Mouse (Mus musculus) R1 (cell line): ENCODE measurements around the gene Cox11.

Experiments used
- DNase-seq: peaks from one replicate; pipeline ENCODE4 v3.0.0-alpha.2; 2018; ENCODE audit warnings: low read depth, low spot score

The Cox11 gene

DNA sequence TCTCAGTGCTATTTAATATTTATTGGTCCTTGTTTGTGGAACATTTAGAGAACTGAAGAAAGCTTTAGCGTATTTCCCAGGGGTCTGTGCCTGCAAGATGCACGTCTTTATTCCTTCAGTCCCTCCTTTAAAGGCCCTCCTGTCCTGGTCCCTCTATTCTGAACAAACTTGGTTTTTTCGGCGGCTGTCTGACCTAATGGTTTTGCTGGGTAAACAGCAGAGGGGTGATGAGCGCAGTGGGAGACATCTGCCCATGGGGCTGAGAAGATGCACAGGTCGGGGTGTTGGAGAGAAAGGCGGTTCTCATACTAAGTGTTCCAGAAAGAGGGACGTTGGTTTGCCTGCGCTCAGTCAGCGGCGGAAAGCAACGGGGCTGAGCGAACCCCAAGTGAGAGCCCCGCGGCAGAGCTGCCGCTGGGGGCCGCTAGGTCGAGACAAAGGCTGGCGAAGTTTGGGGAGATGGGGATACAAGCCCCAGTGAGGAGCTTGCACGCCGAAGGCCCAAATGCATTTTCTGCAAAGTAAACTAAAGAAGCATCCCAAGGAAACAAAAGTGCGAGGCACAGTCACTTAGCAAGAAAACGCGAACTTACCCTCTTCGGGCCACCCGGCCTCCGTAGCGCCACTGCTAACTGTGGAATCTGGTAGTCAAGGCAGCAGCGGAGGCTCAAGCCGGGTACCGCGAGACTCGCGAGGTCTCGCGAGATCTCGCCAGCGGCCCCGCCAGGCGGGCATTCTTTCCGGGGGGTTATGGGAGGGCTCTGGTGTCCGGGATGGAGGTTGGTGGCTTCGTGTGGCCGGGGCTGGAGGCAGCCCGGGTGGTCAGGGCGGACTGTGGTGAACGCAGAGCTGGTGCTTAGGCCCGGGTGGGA, at the start of gene Cox11, which contains the start of gene Stxbp4:
Gene Cox11, plus strand, starts transcription at position 734 of the 872 bp plus-strand sequence.
Gene Stxbp4, minus strand, starts transcription at position 645 of the 872 bp plus-strand sequence.
- DNase-seq: peak; percentile 96

DNA sequence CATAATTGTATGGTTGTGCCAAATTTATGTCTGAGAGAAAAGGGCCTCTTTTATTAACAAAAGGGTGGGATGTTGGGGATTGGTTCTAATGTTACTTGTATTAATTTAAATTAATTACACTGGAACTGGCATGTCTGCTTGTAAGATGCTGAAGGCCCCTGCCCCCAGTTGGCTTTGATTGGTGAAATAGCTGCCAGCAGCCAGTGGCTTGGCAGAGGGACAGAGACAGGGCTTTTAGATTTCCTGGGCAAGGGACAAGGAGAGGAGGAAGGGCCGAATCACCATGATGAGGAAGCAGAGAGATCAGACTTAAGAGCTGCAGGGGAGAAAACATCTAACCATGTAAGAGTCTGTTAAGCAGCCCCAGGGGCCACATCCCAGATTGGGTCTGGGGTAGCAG, 47.0 kb upstream of the Cox11 start:
- DNase-seq: no peak

DNA sequence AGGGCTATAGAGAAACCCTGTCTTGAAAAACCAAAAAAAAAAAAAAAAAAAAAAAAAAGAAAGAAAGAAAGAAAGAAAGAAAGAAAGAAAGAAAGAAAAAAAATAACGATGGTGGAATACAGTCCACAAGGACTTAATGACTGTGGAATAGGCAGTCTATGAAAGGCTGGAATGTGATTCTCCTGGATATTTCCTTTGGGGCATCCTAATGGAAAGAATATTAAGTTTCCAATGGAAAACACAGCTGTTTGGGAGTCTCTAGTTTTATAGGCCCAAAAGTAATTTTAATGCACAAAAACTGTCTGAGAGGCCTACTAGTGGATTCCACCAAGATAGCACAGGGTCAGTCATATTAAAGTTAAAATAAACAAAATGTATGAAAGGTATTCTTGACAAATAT, 42.1 kb upstream of the Cox11 start:
- DNase-seq: no peak

DNA sequence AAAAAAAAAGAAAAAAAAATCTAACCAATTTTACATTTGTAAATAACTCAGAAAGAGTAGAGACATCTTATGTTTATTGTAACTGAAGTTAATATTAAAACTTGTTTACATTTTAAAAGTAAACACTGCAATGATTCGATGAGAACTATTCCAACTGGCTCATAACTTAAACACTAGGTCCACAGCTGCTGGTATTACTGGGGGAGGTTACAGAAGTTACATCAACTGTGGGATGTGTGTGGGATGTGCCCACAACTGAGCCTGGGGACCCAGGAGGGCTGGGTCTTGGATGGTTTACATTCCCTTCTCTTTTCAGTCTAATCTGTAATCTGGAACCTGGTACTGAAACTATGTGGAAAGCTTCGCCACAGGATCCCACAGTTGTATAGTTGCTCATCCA, 34.9 kb upstream of the Cox11 start:
- no peak for DNase-seq

DNA sequence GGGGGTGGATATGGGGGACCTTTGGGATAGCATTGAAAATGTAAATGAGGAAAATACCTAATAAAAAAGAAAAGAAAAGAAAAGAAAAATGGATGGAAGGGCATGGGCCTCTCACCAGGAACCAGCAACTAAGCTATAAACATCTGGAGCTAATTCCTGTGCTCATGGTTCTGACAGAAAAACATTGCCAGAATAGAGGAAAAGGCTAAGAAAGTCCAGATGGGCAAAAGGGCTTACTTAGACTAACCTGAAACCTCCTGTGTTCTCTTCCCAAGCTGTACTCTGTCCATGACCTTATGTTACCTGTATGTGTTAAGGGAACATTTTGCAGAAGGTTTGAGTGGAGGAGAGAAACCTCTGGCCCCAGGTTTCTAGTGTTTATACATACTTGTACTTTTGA, 25.9 kb upstream of the Cox11 start:
- DNase-seq: no peak

DNA sequence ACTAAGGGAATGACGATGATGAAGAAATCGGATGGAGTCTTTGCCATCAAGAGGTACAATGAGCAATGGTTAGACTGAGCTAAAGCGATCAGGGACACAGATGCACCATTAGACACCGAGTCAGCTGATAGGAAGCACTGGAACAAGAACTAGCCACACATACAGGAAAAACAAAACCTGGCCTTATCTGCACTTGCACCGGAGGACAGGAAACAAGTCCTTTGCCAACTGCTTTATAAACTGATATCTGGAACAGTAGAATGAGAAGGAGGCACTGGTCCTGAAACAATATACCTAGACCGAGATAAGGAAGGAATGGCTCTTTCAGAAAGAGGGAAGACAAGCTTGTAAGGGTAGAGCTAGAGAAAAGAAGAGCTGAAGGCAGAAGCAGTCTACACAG, 23.2 kb upstream of the Cox11 start:
- no peak for DNase-seq

DNA sequence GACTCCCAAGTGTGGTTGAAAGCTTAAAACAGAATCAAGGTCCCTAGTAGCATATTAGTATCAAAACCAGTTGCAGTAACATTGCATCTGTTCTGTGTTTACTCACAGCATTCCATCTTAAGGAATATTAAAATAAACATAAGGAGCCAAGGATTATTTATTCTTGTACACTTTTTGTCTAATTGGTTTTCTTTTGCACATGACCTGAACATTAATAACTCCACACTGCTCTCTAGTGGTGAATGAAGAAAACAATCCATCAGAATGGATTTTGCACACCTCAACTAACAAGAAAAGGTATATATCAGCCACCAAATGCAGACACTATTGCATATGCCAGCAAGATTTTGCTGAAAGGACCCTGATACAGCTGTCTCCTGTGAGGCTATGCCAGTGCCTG, 21.5 kb upstream of the Cox11 start:
- peak; percentile 22 for DNase-seq

DNA sequence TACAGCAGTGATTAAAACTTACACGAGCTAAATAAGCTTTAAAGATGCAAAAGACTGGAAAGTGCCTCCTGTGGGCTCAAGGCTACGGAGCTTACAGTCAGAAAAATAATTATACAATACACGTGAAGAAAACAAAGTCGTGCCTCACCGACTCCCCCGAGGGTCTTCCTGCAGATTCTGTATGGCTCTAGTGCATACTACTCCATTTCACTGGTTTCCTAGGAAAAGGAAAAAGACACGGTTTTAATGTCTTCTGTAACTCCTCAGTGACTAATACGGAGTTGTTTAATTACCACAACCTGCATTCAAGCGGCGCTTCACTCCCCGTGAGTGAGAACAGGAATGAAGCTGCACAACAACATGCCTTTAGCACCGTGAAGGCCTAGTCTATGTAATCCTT, 15.9 kb upstream of the Cox11 start:
- no peak for DNase-seq

DNA sequence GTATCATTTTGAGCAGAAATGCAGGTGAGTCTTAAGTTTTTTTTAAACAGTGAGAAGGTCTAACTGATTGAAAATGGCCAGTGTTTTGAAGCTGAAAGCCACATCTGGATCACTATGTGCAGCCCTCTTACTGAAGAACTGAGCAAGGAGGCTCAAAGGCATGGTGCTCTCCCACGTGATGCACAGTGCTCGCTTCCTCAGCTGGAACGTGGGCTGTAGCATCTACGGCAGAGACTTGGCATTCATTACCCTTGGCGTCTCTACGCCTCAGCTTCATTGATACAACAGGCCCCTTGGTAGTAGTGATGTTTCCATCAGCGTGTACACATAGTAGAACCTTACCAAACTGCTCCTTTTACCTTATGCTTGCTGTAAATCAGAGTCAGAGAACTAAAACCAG, 15.5 kb upstream of the Cox11 start:
- no peak for DNase-seq

DNA sequence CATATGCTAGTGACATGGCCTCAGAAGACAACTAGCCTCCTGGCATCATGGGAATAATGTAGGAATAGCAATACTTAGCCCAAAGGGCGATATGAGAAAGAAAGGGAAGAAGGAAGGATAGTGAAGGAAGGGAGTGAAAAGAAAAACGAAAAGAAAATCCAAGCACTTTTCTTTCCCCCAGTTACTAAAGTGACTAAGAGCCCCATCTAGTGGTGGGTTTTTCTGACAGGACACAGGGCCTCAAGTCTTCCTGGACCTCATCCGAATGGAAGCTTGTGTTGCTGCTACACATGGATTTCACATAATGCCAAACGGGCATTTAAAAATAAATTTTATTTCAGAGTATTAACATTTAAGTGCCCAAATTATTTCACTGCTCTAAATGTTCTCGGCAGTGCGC, 14.5 kb upstream of the Cox11 start:
- peak; percentile 47 for DNase-seq

DNA sequence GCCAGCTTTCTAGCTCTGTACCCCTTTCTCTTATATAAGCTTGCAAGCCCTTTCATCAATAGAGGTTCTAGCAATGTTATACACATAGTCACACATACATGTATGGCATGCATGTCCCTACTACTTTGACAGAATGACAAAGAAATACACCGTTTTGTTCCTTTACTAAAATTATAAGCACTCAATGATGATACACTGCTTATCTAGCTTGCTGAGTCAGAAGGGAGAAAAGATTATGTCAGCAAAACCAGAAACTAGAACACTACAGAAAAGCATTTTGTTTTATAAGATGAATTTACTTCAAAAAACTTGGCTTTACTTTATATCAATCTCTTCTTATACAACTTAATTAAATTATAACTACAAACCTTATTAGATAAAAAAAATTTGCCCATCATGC, 12.8 kb upstream of the Cox11 start:
- no peak for DNase-seq

DNA sequence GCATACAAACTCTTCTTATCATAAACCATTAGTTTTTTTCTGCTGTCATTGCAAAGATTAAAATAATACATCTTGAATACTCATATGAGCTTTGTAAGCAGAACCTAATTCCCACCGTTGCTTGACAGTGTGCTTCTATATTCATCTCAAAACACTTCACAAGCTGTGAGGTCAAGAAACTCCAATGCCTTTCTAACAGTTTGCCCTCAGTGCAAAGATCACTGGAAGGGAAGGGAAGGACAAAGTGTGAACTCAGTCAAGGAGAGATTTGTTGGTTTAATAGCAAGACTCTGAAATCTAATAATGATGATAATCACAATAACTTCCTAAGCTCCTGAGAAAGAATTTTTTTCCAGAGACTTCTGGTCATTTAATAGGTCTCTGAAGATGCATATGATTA, 10.2 kb upstream of the Cox11 start:
- no peak for DNase-seq

DNA sequence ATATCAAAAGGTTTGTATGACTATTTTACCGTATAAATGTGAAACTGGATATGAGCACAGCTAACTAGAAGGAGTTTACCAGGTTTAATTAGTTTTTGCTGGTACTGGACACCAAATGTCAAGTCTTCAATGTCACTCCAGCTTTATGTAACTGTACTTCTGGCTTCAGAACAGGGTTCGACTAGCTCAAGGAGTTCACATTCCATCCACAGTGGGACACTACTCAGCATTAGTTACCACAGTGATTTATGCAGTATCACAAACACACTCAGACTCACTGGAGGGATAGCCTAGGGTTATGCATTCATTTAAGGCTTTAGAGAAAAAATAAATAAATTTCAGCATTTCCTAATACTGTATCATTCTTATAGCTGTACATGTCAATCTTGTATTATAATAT, 5.5 kb upstream of the Cox11 start:
- DNase-seq: no peak

DNA sequence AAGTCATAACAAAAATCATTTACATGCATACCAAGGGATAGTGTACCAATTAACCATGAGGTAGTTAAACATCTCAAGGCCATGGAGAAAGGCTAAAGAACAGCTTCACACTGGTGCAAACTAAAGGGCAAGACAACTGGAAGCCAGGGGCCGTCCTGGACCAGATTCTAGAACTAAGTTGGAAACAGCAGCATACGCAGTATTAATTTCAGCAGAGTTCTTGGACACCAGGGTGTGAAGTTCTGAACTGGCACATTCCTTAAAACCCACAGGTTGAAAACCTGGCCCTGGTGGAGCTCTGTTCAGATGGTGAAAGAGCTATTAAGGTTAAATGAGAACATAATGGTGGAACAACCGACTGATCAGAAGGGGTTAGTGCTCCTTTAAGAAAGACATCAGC, 3.3 kb upstream of the Cox11 start:
- DNase-seq: no peak

DNA sequence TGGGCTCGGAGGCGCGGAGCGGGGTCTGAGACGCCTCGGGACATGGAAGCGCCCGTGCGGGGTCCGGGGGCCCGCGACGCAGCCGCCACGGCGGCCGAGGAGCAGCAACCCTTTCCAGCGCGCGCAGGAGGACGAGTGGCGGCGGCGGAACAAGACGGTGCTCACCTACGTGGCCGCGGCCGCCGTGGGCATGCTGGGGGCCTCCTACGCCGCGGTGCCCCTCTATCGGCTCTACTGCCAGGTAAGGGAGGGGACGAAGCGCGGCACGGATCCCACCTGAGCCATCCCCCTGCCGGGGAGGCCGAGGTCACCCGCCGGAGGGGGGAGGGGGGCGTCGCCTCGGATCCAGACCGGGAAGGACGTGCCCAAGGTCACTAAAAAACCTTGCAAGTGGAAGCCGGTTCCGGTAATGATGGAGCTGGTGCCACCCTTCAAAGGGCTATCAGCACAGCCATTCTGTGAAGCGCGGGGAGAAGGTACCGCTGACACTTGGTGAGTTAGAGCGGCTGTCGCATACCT, 398 bp downstream of the Cox11 start:
- peak; percentile 60 for DNase-seq

DNA sequence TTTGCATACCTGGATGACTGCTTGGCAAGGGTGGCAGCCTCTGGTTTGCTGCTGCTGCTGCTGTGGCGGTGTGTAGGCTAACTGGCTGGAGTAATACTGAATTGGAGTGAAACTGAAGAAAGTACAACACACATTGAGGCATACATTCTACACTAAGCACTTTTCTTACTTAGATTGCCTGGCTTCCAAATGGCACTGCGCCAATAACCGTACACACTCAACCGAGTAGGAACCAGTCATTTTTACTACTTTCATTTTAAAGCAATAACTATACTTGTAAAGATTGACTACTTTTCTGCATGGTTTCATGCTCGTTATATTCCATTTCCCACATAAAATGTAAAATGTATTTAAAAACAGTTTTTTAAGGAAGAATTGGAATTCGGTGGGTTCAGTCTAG, 11.8 kb downstream of the Cox11 start:
- DNase-seq: no peak

DNA sequence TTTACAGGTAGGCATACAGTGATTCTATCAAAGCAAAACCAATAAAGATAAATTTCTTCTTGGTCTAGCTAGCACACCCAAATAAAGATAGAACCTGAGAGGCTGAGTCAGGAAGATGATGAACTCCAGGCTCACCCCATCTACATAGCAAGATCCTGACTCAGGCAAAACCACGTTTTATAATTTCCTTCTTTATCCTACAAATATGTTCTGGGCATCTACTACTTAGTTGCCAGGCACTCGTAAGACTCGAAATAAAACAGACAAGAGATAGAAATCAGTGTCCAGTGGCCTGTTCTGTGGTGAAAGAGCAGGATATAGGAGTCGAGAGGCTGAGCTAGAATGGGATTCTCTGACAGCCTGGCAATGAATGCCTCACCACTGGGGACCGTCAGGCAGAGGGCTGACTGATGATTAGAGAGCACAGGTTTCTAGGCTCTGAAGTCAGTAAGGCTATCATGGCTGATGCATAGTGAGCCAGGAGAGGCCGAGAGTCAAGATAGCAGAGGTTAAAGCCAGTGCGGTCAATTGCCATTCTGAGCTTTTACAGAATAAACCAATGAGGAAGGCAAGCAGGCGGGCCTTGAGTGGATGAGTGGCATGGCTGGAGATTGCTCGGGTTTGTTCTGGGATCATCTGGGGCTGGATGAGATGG, 12.4 kb downstream of the Cox11 start:
- DNase-seq: no peak

DNA sequence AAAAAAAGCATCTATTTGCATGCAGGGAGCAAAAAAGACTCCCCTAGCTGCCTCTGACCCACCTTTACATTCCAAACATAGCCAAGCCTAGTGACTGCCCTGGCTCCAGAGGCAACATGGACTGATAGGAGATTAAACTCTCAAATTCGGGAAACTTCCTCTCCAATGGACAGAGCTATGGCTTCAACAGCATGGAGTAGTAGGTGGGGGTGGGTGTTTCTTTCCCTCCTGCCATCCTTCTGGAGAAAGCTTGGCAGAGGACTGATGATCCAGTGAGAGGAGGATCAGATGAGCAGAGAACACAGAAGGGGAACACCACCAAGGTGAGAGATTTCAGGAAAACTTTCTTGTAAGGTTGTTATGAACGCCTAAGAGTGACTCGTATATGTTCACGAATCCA, 14.6 kb downstream of the Cox11 start:
- DNase-seq: no peak

DNA sequence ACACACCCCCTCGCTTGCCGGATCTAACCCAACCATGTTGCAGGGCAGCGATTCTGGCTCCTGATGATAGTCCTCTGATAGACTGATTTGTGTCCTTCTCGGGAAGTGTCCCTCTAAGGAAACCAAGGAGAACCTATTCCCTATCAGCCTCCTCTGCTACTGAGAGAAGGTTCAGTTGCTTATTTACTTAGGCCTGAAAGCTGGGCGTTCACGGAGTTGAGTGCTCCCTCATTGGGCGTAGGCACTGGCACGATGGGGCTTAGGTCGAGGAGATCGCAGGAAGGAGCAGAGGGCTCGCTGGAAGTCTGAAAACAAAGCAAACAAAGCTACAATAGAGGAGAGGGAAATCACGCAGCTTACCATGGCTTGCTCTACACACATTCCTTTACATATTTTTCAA, 19.6 kb downstream of the Cox11 start:
- no peak for DNase-seq

DNA sequence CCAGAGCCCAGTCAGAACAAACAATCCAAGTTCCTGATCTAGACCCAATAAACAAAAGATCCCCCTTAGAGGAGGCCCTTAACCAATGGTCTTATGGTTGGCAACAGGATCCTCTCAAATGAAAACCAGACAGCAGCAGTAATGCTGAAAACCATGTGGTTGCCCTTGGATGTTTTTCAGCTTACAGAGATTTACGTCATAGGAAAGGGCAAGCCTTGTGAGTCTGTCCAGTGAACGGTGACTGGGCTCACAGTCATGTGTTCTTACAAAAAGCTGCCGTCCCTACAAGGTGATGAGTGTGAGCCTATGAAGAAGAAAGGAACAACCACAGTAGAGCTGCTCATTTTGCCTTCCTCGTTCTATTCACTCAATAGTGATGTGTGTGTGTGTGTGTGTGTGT, 22.7 kb downstream of the Cox11 start:
- DNase-seq: no peak

DNA sequence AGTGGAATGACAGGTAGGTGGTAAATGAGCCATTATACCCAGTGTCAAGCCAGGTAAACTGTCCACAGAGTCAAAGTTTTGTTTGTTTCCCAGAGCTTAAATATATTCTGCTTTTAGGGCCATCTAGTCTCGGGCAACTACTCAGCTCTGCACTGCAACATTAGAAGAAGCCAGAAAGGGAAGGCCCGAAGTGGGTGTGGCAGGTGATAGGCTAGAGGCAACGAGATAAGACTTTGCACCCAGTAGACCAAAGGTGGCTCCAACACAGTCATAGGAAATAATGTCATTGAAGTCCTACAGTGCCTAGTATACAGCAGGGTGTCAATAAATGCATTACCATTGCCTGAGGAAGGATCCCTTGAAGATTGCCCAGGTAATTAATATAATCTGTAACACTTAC, 25.1 kb downstream of the Cox11 start:
- DNase-seq: no peak

DNA sequence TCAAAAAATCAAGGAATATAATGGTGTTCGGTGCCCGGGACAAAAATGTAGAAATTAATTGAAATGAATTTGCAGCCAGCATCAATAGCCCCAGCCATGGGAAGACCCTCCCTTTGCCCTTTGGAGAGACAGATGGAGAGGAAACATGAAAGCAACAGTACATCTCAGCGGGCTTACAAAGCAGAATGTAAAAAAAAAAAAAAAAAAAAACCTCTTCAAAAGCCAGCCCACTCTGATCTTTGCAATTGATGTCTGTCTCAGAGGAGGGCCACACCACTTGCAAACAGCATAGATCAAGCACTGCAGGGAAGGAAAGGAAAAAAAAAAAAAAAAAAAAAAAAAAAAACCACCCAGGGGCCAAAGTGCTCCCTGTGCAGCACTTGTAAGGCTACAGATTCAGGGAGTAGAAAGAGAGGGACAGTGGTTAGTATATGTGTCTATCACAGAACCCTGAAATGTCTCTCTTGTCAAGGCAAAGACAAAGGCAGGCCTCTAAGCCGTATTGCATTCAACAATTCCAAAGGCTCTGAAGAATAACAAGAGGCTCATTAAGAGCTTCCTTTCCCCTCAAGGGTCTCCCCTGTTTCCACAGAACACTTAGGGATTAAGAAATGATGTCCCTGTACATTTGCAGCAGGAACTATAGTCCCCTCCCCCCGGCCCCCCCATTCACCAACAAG, 25.8 kb downstream of the Cox11 start:
- no peak for DNase-seq
